Mouse (Mus musculus): ENCODE data around the gene Nf2. TPM values are rescaled to one million over a fixed set of nuclear protein-coding genes. Genes with fewer than 3 reads are reported as not detected.
A peak's percentile ranks its signal among the peaks of the same experiment; 100 is the strongest.

Gene Nf2
- 82.3 and 96.3 TPM in 2 replicates for polyA plus RNA-seq (2012; rRNA removed)

GRCm38 (mm10) chr11:4849258-4849943 lies at the start of gene Nf2:
TSS of gene Nf2 (minus strand) at chr11:4849536.
- DNase-seq (ENCODE audit: low read depth) = peak; percentile 100
- TF ChIP-seq POLR2A (IDR thresholded peaks at IDR 0.05; ENCODE audit: borderline replicate concordance, extremely low read depth, insufficient read depth, insufficient read length, poor library complexity, severe bottlenecking) (peak; percentile 67), CTCF (IDR thresholded peaks at IDR 0.05; ENCODE audit: borderline replicate concordance, extremely low read depth, insufficient read depth, insufficient read length) (peak; percentile 14; the same call in 1 of the 2 replicates)

- TF ChIP-seq CTCF (IDR thresholded peaks at IDR 0.05; ENCODE audit: borderline replicate concordance, extremely low read depth, insufficient read depth, insufficient read length) = no peak
- peak; percentile 41; the same call in 1 of the 2 replicates for TF ChIP-seq POLR2A (IDR thresholded peaks at IDR 0.05; ENCODE audit: borderline replicate concordance, extremely low read depth, insufficient read depth, insufficient read length, poor library complexity, severe bottlenecking)
- DNase-seq (ENCODE audit: low read depth) = peak; percentile 96
Measured at GRCm38 (mm10) chr11:4894848-4895816, 45.8 kb upstream of the Nf2 start, which contains the start of gene Thoc5. TSS of gene Thoc5 (plus strand) at chr11:4895320.

- TF ChIP-seq CTCF (IDR thresholded peaks at IDR 0.05; ENCODE audit: borderline replicate concordance, extremely low read depth, insufficient read depth, insufficient read length) = no peak
- TF ChIP-seq POLR2A (IDR thresholded peaks at IDR 0.05; ENCODE audit: borderline replicate concordance, extremely low read depth, insufficient read depth, insufficient read length, poor library complexity, severe bottlenecking) = no peak
- DNase-seq (ENCODE audit: low read depth) = no peak
Measured at GRCm38 (mm10) chr11:4886987-4887386, 37.7 kb upstream of the Nf2 start.

- peak; percentile 57 for DNase-seq (ENCODE audit: low read depth)
- TF ChIP-seq CTCF (IDR thresholded peaks at IDR 0.05; ENCODE audit: borderline replicate concordance, extremely low read depth, insufficient read depth, insufficient read length) (peak; percentile 68; the same call in 1 of the 2 replicates), POLR2A (IDR thresholded peaks at IDR 0.05; ENCODE audit: borderline replicate concordance, extremely low read depth, insufficient read depth, insufficient read length, poor library complexity, severe bottlenecking) (no peak)
Measured at GRCm38 (mm10) chr11:4885385-4885903, 36.1 kb upstream of the Nf2 start.

GRCm38 (mm10) chr11:4882892-4883627 lies 33.7 kb upstream of the Nf2 start:
- TF ChIP-seq CTCF (IDR thresholded peaks at IDR 0.05; ENCODE audit: borderline replicate concordance, extremely low read depth, insufficient read depth, insufficient read length) (peak; percentile 20; the same call in 1 of the 2 replicates), POLR2A (IDR thresholded peaks at IDR 0.05; ENCODE audit: borderline replicate concordance, extremely low read depth, insufficient read depth, insufficient read length, poor library complexity, severe bottlenecking) (no peak)
- DNase-seq (ENCODE audit: low read depth) = peak; percentile 27

- DNase-seq (ENCODE audit: low read depth) = no peak
- TF ChIP-seq POLR2A (IDR thresholded peaks at IDR 0.05; ENCODE audit: borderline replicate concordance, extremely low read depth, insufficient read depth, insufficient read length, poor library complexity, severe bottlenecking) (no peak), CTCF (IDR thresholded peaks at IDR 0.05; ENCODE audit: borderline replicate concordance, extremely low read depth, insufficient read depth, insufficient read length) (no peak)
Measured at GRCm38 (mm10) chr11:4881087-4881486, 31.8 kb upstream of the Nf2 start.

GRCm38 (mm10) chr11:4874551-4874950 lies 25.2 kb upstream of the Nf2 start:
- peak; percentile 28 for DNase-seq (ENCODE audit: low read depth)

GRCm38 (mm10) chr11:4873755-4874475 lies 24.6 kb upstream of the Nf2 start, which contains the start of gene Nipsnap1:
TSS of gene Nipsnap1 (plus strand) at chr11:4873951.
- TF ChIP-seq POLR2A (IDR thresholded peaks at IDR 0.05; ENCODE audit: borderline replicate concordance, extremely low read depth, insufficient read depth, insufficient read length, poor library complexity, severe bottlenecking) = peak; percentile 65; the same call in 1 of the 2 replicates
- TF ChIP-seq CTCF (IDR thresholded peaks at IDR 0.05; ENCODE audit: borderline replicate concordance, extremely low read depth, insufficient read depth, insufficient read length) = no peak
- DNase-seq (ENCODE audit: low read depth) = peak; percentile 95

More at GRCm38 (mm10) chr11:4874551-4874950, 25.2 kb upstream of the Nf2 start:
- TF ChIP-seq POLR2A (IDR thresholded peaks at IDR 0.05; ENCODE audit: borderline replicate concordance, extremely low read depth, insufficient read depth, insufficient read length, poor library complexity, severe bottlenecking) (no peak), CTCF (IDR thresholded peaks at IDR 0.05; ENCODE audit: borderline replicate concordance, extremely low read depth, insufficient read depth, insufficient read length) (no peak)

- TF ChIP-seq CTCF (IDR thresholded peaks at IDR 0.05; ENCODE audit: borderline replicate concordance, extremely low read depth, insufficient read depth, insufficient read length) = peak; percentile 69; the same call in 1 of the 2 replicates
- no peak for TF ChIP-seq POLR2A (IDR thresholded peaks at IDR 0.05; ENCODE audit: borderline replicate concordance, extremely low read depth, insufficient read depth, insufficient read length, poor library complexity, severe bottlenecking)
- peak; percentile 88 for DNase-seq (ENCODE audit: low read depth)
Measured at GRCm38 (mm10) chr11:4865645-4866251, 16.4 kb upstream of the Nf2 start.

Data from brain, embryonic 14.5 days (tissue).